Mouse (Mus musculus) lung, postnatal 0 days (tissue): ENCODE results near the gene Tmem56.

Experiments
- CTCF ChIP-seq: IDR thresholded peaks from 2 replicates; pipeline ENCODE4 v1.5.1; 2016; ENCODE audit warnings: antibody characterized with exemption, mild to moderate bottlenecking
- EP300 ChIP-seq: IDR thresholded peaks from 2 replicates; pipeline ENCODE4 v1.6.1; 2016; ENCODE audit warnings: antibody characterized with exemption, mild to moderate bottlenecking, control low read depth

DNA sequence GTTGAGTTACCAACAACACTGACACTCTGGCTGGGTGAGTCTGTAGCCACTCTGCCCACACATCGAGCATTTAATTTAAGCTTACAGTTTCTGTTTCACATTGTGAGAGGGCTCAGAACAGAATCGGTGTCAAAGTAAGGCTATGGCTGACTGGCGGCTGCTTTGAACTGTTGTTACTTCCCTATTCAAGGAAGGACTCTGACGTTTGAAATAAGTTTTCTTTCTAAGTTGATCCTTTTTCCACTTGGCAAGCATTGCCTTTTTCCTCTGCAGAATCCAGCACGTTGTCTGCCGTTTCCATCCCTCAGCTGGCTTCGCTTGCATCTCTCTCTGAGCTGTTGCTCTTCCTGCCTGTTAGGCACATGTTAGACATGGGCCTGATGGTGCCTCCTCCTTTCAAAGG lies 47.3 kb upstream of the Tmem56 start:
- TF ChIP-seq CTCF, result no peak
- TF ChIP-seq EP300, result no peak
